Mouse (Mus musculus) frontal cortex, postnatal 36 days (tissue): ENCODE data around the gene Stk11.

ENCODE experiments used
- DNase-seq, 2 experiments: peaks; one replicate each; pipeline ENCODE4 v3.0.0; 2022; ENCODE audit warnings: low spot score in 2 of 2

Gene Stk11

DNA sequence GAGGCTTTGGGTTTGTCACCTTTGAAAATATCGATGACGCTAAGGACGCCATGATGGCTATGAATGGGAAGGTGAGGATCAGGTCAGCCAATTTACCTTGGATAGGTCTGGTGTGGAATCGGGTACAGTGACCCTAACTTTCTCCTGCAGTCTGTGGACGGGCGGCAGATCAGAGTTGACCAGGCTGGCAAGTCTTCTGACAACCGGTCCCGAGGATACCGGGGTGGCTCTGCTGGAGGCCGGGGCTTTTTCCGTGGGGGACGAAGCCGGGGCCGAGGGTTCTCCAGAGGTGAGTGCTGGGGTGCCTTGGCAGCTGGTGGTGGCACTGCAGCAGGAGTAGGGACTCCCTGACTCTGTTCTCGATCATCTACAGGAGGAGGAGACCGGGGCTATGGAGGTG, 54.4 kb downstream of the Stk11 start:
- DNase-seq, result no peak

- DNase-seq, result no peak
Measured at GRCm38 (mm10) chr10:80170601-80171021, 55.0 kb downstream of the Stk11 start.

DNA sequence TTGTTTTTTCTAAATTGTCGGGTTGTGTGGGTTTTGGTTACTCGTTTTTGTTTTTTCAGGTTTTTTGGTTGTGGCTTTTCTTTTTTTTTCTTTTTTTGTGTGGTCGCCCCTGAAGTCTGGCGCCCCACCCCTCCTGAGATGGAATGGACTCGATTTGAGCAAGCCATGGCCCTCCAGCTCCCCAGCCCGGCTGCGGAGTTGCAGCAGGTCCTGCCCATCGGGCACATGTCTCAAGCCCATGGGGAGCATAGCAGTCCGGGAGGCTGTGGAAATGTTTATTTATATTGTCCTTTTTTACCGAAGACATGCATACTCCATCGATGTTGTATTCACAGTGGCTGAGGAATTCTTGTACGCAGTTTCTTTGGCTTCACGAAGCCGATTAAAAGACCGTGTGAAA, 55.6 kb downstream of the Stk11 start:
- DNase-seq, result no peak

DNA sequence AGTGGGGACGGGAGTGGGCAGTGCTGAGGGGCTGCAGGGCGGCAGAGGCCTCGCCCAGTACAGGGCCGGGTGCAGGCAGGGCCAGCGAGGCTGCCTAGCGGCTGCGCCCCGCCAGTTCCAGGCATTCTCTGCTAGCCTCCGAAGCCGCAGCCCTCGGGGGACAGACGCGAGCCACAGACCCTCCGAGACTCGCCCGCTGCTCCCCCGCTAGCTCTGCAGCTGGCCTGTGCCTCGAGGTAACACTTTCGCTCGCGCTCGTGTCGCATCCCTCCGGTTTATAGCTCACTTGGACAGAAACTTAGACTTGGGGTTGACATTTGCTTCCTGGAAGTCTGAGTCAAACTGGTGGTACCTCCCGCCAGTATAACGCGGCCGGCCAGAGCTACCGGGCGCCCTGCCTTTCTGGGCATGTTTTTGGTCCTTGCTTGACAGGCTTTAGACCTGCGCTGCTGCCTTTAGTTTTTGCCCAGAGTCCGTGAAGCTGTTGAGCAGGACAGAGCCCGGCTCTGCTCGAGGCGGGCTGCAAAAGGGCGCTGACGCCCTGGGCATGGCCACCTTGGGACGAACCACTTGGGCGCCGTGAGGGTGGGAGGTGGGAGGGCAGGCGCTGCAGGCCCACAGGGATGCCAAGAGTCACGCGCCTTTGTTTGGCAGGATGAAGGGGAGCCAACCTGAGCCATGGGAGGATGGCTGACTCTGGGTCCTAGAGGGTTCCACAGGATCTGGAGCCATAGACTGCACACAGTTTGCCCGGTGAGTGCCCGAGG, 56.3 kb downstream of the Stk11 start:
- DNase-seq, result no peak

GRCm38 (mm10) chr10:80172527-80173292, 57.1 kb downstream of the Stk11 start, which contains the start of gene 1600002K03Rik:
Gene 1600002K03Rik (plus strand): TSS chr10:80172944.
- peak; percentile 93 for DNase-seq

DNA sequence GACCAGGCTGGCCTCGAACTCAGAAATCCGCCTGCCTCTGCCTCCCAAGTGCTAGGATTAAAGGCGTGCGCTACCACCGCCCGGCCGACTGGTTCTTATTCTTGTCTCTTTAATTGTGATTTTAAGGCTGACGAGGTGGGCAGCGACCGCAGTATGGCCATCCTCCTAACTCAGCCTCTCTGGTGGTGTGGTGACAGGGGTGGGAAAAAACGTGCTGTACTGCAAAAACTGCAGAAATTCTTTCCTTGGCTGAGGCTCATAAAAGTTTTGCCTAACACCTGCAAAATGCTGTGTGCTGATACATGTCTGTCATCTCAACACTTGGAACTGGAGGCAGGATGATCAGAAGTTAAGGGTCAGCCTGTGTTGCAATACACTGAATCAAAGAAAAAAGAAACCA, 57.8 kb downstream of the Stk11 start:
- DNase-seq, result no peak

GRCm38 (mm10) chr10:80173955-80174640, 58.5 kb downstream of the Stk11 start:
- no peak for DNase-seq

GRCm38 (mm10) chr10:80174705-80175104, 59.1 kb downstream of the Stk11 start:
- DNase-seq, result no peak

DNA sequence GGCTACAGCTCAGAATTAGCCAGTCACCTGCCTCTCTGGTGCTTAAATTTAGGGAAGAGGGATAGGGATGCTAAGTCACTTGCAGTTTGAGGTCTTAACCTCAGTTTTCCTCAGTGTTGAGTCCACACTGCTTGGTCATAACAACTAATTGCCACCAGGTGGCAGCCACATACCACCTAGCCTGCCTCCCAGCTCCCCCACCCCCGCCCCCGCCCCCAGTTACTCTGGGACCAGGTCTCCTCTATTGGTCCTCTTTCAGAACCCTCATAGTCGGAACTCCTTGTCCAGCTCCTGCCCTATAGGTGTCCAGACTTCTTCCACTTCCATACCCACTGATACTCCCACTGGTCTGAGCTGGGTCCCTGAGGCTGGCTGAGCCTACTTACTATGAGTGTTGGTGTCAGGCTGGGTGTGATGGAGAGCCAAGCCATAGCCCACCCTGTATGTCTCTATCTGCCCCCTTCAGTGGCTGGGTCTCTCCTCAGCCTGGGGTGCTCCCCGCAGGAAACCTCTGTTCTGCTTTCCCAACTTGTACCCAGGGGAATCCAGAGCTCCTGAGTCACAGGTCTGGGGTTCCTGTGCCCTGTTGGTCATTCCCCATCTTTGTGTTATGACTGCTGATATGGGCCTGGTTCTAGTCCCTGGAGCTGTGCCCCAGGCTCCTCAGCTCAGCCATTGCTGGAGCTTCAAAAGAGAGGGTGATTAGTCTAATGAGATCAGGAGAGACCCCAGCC, 60.1 kb downstream of the Stk11 start:
- DNase-seq, result peak in 1 of 2 experiments; percentile 61

DNA sequence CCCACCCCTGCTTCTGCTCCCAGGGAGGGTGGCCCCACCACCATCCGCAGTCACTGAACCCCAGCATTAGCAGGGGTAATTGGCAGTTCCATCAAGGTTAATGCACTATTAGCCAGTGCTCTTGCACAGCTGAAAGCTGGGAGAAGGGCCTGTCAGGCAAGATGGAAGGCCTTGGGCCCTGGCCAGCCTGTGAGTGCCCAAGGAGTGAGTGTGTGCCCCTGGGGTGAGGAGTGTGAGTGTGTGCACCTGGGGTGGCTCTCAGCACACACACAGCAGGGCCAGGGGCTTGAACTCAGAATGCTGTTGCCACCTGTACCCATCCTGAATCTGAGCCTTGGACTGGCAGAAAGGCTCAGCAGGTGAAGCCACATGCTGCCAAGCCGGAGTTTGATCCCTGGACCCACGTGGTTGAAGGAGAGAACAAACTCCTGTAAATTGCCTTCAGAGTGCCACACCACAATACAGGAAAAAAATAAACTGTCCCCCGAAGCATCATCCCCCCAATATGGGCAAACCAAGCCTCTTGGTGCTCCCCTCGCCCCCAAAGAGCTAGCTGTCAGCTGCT, 60.7 kb downstream of the Stk11 start:
- no peak for DNase-seq

DNA sequence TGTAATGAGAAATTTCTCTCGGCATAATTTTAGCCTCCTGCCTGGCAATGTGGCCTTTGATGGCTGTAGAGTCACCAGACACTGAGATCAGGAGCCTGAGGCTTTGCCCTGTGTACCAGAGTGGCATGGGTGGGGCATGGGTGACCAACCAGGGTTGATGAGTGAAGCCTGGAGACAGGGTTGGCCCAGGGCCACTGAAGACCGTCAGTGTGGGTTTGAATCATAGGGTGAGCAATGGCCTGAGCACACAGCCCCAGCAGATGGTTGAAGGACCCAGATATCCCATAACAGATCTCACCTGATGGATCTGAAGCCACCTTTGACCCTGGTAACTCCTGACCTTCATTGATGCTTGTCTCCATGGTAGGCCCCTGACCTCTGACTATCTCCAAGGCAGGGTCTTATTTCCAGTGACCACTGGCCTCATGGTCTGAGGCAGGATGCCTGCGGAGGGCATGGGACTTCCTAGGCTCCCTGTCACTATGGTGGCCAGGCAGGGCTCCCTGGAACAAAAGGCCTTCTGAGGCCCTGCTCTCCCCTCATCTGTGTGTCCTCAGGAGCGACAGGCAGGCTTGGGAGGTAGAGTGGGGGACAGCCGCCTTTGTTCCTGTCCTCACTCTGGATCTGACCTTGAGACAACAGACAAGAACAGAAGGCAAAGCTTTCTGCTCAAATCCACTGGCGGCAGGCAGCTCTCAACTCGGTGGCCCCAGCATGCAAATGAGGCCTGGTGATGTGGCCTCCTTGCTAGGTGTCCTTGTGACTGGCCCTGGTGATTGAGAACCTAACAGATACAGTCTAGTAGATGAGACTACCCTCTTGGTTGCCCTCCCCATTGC, 62.1 kb downstream of the Stk11 start:
- DNase-seq, result no peak

DNA sequence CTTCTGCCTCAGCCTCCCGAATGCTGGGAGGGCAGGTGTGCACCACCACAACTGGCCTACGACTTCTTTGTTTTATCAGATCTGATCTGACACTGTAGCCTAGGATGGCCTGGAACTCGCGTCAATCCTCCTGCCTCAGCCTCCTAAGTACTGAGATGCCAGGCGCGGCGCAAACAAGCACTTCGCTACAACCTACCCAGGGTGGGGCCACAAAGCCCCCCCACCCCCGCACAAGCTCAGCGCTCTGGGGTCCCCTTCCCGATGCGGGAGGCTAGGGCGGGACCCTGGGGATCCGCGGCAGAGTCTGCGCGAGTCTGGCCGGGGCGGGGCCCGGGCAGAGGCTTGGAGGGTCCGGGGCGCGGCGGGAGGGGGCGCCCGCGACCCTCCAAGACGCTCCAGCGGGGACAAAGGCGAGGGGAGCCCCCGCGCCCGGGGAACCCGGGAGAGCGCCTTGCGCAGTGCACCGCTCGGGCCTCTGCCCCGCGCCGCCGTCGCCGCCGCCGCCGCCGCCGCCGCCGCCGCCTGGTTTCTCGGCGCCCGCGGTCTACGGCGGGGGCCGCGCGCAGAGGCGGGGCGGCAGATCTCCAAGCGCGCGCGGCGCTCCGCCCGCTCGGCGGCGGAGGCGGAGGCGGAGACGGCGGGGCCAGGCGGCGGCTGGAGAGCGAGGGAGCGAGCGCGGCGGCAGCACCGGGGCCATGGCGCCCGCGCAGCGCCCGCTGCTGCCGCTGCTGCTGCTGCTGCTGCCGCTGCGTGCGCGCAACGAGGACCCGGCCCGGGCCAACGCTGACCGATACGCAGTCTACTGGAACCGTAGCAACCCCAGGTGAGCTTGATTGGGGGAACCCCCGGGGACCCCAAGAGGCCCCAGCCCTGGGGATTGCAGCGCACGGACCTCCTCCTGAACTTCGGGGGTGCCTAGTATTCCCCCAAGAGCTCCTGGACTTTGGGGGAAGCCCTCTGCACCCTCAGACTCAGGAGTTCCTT, 63.8 kb downstream of the Stk11 start, which contains the start of gene Efna2:
Efna2 (plus strand) TSS at position 415 of the 984 bp plus-strand sequence.
- no peak for DNase-seq
